Mouse (Mus musculus) adrenal gland (tissue): ENCODE measurements around the gene Prpf3.
"Not testable (repeated sequence)": the region's sequence is repeated elsewhere in the genome, so short reads cannot be mapped to it uniquely, and the experiment has no call there.

Source experiments
- intact Hi-C: fragments of 180-260 bp; cut with DNase I; formaldehyde crosslinking; loops from one replicate; pipeline ENCODE4 v1.15.1; 2025

Gene Prpf3

DNA sequence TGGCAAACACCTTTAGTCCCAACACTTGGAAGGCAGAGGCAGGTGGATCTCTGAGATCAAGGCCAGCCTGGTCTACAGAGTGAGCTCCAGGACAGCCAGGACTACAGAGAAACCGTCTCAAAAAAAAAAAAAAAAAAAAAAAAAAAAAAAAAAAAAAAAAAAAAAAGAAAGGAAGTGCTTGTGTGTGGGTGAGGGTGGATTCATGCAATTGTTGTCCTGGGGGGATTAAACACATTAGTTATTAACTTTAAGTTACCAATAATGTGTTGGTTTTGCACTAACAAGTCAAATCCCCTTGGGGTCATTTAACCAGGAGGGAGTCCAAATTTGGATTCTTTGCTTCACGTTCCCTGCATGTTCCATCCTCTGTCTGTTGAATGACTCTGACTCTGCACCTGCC lies 29.4 kb downstream of the Prpf3 start:
- intact Hi-C loops: no loop called here

DNA sequence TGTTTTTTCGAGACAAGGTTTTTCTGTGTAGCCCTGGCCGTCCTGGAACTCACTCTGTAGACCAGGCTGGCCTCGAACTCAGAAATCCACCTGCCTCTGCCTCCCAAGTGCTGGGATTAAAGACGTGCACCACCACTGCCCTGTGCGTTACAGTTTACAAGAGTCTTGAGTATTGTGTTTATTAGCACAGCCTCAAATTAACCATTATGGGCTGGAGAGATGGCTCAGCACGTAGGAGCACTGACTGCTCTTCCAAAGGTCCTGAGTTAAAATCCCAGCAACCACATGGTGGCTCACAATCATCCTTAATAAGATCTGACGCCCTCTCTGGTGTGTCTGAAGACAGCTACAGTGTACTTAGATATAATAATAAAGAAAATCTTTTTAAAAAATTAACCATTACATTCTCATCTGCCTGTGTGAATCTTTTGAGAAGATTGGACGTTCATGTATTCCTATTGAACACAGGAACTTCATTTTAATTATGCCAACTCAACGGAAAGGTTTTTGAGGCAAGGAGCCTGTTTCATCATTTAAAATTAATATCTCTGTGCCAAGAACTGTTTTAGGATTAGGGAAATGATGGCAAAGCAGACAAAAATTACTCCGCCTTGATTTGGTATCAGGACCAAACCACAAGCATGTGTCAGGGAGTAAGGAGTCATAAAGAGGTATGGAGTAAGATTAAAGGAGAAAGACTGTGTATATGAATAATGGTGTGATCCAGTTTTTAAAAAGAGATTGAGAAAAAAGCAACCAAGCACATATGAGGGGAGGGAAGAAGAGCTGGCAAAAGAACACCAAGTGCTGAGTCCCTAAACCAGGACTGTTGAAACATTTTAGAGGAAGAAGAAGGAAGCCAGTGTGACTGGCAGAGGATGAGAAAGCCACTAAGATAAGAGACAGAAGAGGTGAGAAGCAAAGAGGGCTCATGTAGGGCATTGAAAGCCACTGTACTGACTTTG lies 35.4 kb downstream of the Prpf3 start:
- intact Hi-C loops: no loop called here

DNA sequence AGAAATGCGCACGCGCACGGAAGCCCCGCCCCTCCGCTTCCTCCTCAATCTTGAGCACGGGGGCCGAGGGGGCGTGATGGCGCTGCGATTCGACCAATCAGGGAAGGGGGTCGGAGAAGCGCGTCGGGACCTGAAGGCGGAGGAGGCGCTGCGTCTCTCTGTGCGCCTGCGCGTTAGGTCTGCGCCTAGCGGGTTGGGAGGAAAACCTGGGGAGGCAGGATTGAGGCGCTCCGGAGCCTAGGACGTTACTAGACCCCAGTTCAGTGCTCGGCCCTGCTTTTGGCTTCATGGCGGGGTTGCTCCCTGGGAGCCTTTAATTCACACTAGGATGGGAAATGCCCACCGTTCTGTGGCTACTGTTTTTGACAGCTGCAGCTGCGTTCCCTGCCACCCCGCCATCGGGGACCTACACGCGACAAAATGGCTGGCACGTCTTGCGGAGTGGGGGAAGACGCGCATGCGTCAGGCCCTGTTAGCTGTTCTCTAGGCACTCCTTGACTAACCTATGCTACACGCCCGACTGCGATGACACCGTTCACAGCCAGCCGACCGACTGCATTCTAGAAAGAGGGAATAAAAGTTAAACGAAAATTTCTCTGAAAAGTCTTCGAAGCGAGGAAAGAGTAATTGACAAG lies 36.2 kb downstream of the Prpf3 start:
- intact Hi-C loops: no loop called here

DNA sequence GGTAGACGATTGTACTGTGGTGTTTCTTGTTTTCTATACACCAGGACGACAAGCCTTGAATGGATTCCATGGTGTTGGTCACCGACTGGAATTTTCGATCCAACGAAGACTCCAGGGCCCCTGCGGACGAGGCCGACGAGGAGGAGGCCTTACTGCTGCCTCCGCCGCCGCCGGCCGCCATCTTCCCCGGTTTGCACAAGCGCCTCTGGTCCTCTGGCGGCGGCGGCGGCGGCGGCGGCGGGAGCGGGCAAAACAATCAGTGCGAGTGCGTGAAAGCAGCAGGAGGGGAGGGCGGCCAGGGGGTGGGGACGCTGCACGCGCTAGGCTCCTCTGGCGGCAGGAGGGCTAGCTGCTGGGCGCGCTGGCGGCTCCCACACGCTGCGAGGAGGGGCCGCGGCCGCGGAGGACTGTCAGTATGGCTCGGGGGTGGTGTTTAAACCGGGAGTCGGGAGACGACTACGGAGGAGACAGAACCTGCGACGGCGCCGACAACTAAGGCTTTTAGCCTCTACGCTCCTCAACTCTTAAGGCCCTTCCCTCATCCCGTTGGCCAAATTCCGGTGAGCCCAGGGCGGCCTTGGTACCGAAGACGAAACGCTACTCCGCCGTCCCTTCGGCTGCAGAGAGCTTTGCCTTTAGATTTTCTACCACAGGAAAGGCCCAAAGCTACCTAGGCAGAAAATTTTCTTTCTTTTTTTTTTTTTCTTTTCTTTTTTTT lies 37.0 kb downstream of the Prpf3 start, which contains the start of gene Rprd2:
TSS of gene Rprd2 (minus strand) at position 293 of the 718 bp plus-strand sequence.
- intact Hi-C loops: no loop called here

DNA sequence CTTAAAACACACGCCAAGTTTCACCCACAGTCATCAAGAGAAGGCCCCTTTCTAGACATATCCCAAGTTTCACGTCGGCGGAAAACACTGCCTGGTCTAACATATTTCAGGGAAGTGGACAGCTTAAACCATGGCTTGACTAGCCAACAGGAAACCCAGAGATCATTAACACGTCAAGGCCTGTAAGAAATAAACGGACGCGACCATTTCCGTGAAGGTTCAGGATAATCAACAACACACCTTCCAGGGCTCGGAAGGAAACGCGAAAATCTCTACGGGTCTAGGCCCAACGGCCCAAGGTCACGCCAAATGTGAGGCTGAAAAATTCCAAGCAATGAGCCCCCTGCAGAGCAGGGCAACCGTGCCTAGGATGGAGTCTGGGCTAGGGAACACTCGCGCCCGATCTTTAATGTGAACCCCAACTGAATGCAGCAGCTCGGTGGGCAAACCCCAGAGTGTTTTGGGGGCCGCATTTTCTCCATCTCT lies 37.6 kb downstream of the Prpf3 start:
- intact Hi-C loops: no loop called here

DNA sequence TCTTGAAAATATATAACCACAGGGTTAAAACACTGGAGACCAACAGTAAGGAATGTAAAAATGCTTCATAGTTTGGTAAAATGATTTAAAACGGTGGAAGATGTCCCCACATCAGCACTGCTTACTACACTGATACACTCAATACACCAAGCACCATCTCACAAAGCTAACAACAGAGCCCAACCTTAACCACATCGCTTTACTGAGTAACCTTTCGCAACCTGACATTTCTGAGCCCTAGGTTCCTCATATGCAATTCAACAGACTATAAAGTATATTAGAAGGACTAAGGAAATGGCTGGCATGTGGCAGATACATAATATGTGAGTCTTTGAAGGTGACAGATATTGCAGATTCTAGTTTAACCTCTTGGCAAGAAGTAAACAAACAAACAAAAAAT lies 39.0 kb downstream of the Prpf3 start:
- intact Hi-C loops: no loop called here

DNA sequence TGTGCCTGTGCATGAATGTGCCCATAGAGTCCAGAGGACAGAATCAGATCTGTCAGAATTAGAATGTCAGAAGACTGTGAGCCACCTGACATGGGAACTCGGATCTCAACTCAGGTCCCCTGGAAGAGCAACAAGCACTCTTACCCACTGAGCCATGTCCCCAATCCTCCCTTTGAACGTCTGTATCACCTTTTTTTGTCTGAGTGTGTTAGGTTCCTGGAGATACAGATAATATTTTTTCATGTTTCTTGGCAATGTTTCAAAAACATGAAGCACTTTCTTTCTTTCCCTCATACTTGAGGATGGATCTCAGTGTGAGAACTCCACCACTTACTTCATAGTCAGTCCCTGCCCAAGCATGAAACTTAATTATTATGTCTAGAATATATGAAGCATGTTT lies 47.3 kb downstream of the Prpf3 start:
- intact Hi-C loops: no loop called here

DNA sequence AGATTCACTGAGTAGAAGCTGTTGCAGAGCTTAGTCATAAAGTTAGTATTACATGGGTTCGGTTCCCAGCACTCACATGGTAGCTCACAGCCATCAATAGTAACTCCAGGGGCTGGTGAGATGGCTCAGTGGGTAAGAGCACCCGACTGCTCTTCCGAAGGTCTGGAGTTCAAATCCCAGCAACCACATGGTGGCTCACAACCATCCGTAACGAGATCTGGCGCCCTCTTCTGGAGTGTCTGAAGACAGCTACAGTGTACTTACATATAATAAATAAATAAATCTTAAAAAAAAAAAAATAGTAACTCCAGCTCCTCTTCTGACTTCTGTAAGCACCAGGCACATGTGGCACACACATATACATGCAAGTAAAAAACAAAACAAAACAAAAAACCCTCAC lies 48.1 kb downstream of the Prpf3 start:
- intact Hi-C loops: not testable (repeated sequence)

DNA sequence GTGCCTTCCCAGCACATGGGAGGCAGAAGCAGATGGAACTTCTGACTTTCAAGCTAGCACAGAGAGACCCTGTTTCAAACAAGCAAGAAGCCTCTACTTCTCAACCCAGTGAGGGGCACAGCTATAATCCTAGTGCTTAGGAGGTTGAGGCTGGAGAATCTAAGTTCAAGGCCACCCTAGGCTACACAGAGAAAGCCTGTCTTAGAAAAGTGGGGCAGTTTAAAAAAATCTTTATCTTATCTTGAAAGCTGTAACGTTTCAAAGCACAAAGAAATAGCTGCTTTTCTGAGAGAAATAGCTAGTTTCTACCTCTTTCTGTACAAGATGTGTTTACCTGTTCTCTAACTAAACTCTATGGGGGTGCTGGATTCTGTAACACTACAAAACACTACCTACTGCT lies 49.0 kb downstream of the Prpf3 start:
- intact Hi-C loops: no loop called here

DNA sequence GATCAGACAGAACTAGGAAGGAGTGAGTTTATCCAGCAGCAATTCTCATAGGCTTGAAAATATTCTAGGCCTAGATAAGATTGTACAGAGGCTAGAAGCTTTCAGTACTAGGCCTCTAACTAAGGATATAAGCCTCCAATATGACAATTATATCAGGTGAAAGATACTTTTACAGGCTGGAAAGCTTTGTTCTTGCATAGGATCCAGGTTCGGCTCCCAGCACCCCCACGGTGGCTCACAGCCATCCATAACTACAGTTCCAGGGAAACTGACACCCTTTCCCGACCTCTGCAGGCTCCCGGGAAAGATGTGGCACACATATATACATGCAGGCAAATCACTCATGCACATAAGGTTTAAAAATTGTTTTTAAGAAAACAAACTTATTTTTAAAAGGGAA lies 51.8 kb downstream of the Prpf3 start:
- intact Hi-C loops: no loop called here

DNA sequence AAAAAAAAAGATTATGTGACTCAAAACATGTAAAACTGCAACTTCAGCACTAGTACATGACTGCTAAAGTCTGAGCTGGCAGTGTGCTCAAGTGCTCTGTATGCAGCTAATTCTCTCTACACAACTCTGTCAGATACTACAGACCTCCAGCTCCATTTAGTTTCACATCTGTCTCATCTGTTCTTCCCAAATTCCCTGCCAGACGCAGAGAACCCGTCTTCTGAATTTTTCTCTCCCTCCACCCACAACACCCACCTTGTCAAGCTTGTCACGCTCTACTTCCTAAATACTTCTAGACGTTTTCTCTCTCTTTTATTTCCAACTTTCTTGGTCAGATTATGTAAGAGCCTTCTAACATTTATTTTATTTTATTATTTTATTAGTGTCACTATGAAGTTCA lies 56.9 kb downstream of the Prpf3 start:
- intact Hi-C loops: no loop called here

DNA sequence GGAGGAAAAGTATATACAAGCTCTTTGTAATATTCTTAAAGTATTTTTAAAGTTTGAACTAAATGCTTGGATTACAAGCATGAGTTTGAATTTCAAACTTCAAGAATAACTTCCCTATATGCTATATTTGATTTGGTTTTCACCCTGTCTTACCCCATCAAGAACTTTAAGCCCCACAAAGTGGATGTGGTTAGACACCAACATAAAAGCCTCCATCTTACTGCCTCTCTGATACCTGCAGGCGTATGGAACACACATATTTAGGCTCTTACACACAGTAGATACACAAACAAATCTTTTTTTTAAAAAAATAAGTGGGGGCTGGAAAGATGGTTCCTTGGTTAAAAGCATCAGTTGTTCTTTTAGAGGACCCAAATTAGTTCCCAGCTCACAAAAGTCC lies 61.4 kb downstream of the Prpf3 start:
- intact Hi-C loops: no loop called here

DNA sequence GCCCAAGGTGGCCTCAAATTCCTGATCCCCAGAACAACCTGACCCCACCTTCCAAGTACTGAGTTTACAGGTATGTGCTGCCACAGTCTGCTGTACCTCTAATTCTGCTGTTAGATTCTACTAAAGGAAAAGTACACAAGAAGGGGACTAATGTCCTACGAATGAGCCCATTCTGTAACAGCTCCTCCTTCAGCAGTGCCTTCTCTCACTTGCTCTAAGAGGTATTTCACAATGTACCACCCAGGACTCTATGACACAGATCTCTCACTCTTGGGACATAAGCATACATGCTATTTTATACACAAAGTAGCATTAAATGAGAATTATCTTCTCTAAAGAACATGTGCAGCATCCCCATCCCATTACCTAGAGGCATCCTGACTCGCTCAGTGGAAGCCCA lies 62.0 kb downstream of the Prpf3 start:
- intact Hi-C loops: no loop called here

DNA sequence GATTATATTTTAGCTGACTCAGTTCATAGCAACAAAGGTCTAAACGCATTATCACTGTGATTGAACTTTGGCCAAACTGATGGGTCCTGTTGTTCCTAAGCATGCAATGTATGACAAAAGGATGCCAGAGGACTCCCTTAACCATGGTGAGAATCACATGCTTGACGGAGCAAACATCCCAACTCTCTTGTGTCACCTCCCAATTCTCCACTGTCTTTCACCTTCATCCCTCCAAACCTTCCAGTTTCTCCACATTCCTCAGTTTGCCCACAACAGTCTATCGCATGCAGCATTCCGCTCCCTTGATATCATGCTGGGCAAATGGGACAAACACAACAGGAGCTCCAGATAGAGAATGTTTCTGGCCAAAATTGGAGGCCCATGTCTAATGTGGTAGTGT lies 70.2 kb downstream of the Prpf3 start:
- intact Hi-C loops: no loop called here
